Mouse (Mus musculus): Measurements from ENCODE around the gene Cilp. TPM values are rescaled to one million over a fixed set of nuclear protein-coding genes. Genes with fewer than 3 reads are reported as not detected.
"Not testable (repeated sequence)": the region's sequence is repeated elsewhere in the genome, so short reads cannot be mapped to it uniquely, and the experiment has no call there.

Gene Cilp
- polyA plus RNA-seq, 1 experiment from 2014 or later = not detected

DNA sequence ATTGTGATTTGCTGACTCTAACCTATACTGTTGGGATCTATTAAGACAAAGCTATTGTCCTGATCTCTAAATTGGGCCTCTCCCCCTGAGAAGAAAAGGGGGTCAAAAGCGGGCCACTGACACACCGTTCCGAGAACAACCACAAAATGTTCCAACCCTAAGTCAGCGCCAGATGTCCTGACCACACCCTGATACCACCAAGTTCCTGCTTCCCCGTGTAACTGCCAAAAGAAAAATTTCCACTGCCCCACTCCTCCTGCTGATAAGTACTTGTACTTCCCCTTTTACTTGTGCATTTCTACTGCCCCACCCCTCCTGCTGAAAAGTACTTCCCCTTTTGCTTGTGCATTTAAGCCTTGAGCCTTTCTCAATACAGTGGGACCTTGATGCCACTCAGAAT lies 23.3 kb downstream of the Cilp start:
- not testable (repeated sequence) for H3K4me1 ChIP-seq; H3K27ac ChIP-seq; H3K9me3 ChIP-seq; DNase-seq (ENCODE audit: extremely low spot score, low spot score); H3K27me3 ChIP-seq (ENCODE audit: poor library complexity, severe bottlenecking); H3K4me3 ChIP-seq; H3K36me3 ChIP-seq (replicated peaks)
- 94% methylated on average over 5 of the region's 5 CpGs for WGBS

DNA sequence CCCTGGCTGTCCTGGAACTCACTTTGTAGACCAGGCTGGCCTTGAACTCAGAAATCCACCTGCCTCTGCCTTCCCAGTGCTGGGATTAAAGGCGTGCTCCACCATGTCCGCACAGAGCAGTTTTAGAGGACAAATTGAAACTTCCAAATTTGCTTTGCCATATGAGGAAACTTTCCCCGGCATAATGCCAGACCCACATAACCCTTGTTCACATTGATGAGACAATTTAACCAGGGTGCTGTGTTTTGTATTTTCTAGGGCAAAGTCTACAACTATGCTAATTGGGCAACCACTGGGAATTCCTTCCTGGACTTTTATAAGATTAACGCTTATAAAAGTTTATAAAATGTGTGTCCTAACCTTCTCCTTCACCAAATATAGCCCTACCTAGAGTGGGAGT lies 25.0 kb downstream of the Cilp start:
- Histone ChIP-seq H3K4me1 (peaks cover 16% of the 10 kb centered on the region), H3K4me3 (no peak overlapping the region), H3K27ac (no peak overlapping the region), H3K36me3 (replicated peaks) (no peaks in the 10 kb centered on the region), H3K27me3 (ENCODE audit: poor library complexity, severe bottlenecking) (no peaks in the 10 kb centered on the region), H3K9me3 (no peaks in the 10 kb centered on the region)
- no peak for DNase-seq (ENCODE audit: extremely low spot score, low spot score)
- 91% methylated on average over 4 of the region's 4 CpGs for WGBS

DNA sequence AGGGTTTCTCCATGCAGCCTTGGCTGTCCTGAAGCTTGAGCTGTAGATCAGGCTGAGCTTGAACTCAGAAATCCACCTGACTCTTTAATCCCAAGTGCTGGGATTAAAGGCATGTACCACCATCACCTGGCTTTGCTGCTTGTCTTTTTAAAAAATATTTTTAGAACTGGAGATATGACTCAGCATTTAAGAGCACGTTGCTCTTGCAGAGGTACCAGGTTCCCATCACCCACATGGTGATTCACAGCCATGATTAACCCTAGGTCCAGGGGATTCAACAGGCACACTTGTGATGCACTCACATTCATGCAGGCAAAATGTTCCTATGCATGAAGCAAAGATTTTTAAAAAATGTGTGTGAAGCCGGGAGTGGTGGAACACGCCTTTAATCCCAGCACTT lies 27.4 kb downstream of the Cilp start:
- no peak overlapping the region for H3K27ac ChIP-seq
- whole genome bisulfite sequencing = 93% methylated on average over 3 of the region's 3 CpGs
- H3K4me1 ChIP-seq = peaks cover 26% of the 10 kb centered on the region
- H3K9me3 ChIP-seq = no peaks in the 10 kb centered on the region
- H3K4me3 ChIP-seq = no peak overlapping the region
- no peak for DNase-seq (ENCODE audit: extremely low spot score, low spot score)
- H3K27me3 ChIP-seq (ENCODE audit: poor library complexity, severe bottlenecking) = no peaks in the 10 kb centered on the region
- H3K36me3 ChIP-seq (replicated peaks) = peaks cover 10% of the 10 kb centered on the region

DNA sequence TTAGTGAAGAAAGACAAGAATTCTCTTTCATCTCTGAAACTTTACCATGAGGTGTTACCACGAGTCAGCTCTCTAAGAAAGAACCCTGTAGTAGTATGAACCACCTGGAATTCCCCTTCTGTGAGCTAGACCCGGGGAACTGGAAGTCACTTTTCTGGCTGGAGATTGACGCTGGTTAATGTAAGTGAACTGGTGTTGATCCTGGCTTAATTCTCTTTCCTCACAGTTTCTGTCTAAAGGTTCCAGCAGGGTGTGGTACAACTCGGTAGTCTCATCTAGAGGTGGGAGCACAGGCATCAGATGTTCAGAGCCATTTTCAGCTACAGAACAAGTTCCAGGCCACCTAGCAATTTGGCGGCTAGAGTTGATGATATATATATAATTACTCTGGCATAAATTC lies 28.1 kb downstream of the Cilp start:
- peak overlapping the region; percentile 92 for H3K4me3 ChIP-seq
- peaks cover 16% of the 10 kb centered on the region for H3K36me3 ChIP-seq (replicated peaks)
- peaks cover 26% of the 10 kb centered on the region for H3K4me1 ChIP-seq
- WGBS = 51% methylated on average over 5 of the region's 5 CpGs
- no peak for DNase-seq (ENCODE audit: extremely low spot score, low spot score)
- no peaks in the 10 kb centered on the region for H3K27me3 ChIP-seq (ENCODE audit: poor library complexity, severe bottlenecking)
- no peaks in the 10 kb centered on the region for H3K9me3 ChIP-seq
- peak overlapping the region; percentile 92 for H3K27ac ChIP-seq

DNA sequence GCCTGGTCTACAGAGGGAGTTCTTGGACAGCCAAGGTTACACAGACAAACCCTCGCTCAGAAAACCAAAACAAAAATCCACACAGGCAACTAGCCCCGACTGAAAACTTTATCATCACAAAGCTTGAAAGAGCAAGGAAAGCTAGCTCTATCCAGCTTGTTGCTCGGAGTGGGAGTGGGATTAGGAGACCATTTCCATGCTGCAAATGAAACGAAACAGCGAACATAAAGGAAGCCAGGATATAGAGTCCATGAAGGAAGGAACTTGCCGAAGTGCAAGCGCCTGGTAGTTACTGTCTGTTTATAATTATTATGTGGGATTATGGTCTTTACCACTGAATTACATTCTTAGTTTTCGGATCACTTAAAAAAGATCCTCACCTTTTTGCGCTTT lies 28.6 kb downstream of the Cilp start:
- Histone ChIP-seq H3K4me3 (peak overlapping the region; percentile 92), H3K4me1 (peaks cover 26% of the 10 kb centered on the region), H3K9me3 (no peaks in the 10 kb centered on the region), H3K36me3 (replicated peaks) (peaks cover 16% of the 10 kb centered on the region), H3K27ac (peak overlapping the region; percentile 92), H3K27me3 (ENCODE audit: poor library complexity, severe bottlenecking) (no peaks in the 10 kb centered on the region)
- 1% methylated on average over 9 of the region's 9 CpGs for WGBS
- DNase-seq (ENCODE audit: extremely low spot score, low spot score) = no peak

DNA sequence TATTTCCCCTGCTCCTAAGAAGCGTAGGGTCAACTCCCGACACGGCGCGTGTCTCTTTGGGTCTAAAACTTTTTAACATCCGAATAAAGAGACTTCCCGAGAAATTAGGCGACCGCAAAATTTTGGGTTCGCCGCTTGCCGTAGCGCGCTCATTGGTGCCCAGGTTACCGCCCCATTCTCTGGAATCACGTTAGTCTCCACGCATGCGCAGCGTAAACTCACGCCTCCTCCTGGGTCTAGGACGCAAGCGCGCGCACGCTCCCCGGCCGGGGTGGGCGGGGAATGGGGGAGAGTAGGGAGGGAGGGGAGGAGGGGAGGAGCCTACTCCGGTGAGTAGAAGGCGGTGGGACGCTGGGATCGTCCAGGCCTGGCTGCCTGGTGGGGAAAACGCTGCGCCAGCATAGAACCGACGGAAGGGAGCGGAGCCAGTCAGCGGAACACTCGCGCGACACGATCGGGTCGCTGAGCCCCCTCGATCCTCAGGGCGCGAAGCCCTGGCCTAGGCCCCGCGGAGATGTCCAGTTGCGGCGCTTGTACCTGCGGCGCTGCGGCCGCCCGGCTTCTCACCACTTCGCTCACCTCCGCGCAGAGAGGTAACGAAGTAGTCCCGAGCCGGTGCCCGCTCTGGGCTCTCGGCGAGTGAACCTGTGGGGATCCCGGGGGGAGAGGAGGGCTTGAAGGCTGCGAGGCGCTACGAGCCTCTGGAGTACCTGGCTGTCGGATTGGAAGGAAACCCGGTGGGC lies 29.2 kb downstream of the Cilp start, which contains the start of gene Clpx:
Clpx (plus strand) TSS at position 288 of the 743 bp plus-strand sequence.
- under 1% methylated on average over 71 of the region's 71 CpGs for WGBS
- H3K36me3 ChIP-seq (replicated peaks) = peaks cover 16% of the 10 kb centered on the region
- no peaks in the 10 kb centered on the region for H3K27me3 ChIP-seq (ENCODE audit: poor library complexity, severe bottlenecking)
- peaks cover 26% of the 10 kb centered on the region for H3K4me1 ChIP-seq
- no peaks in the 10 kb centered on the region for H3K9me3 ChIP-seq
- H3K4me3 ChIP-seq = peak within 1 kb of the TSS; percentile 92
- peak; percentile 98 for DNase-seq (ENCODE audit: extremely low spot score, low spot score)
- H3K27ac ChIP-seq = peak within 1 kb of the TSS; percentile 92

DNA sequence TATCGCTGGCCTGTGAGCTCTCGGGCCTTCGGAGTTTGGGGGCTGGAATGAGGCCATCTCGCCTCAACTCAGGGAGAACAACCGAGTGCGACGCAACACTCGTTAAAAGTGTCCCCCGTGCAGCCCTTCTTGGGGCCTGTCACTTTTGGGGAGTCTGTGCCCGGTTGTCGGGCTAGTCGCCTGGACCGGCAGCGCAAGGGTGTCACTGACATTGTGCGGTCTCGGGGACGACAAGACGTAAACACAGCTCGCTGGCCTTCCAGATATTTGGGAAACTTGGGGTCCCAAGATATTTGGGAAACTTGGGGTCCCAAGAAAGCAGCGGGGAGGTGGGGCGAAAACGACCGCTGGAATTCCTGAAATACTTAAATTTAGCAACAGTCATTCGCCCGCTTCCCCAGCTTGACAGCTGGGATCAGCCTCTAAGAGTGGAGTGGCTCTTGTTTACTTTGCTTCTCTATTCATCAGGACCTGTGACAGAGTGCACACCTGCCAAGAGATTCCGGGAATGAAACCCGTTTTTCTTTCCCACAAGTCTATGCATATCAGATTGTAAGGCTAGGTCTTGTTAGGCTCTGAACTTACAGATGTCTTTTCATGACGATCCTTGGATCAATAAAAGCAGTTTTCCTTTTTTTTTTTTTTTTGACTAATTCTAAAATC lies 29.9 kb downstream of the Cilp start:
- H3K27ac ChIP-seq = peak overlapping the region; percentile 92
- H3K36me3 ChIP-seq (replicated peaks) = peaks cover 20% of the 10 kb centered on the region
- H3K4me1 ChIP-seq = peaks cover 26% of the 10 kb centered on the region
- no peaks in the 10 kb centered on the region for H3K9me3 ChIP-seq
- DNase-seq (ENCODE audit: extremely low spot score, low spot score) = no peak
- 4% methylated on average over 28 of the region's 28 CpGs for WGBS
- no peaks in the 10 kb centered on the region for H3K27me3 ChIP-seq (ENCODE audit: poor library complexity, severe bottlenecking)
- H3K4me3 ChIP-seq = peak overlapping the region; percentile 92

DNA sequence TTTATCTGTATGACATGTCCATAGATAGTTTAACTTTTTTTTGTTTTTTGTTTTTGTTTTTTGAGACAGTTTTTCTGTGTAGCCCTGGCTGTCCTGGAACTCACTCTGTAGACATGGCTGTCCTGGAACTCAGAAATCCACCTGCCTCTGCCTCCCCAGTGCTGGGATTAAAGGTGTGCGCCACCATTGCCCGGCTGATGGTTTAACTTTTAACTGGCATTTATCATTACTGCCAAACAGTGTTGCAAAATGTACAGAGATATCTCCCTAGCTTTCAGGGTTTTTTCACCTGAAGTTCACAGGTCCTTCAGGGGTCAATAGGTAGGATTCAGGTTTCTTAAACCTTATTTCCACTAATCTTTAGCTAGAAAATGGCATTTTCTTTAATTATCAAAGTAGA lies 32.1 kb downstream of the Cilp start:
- Histone ChIP-seq H3K4me3 (no peak overlapping the region), H3K27me3 (ENCODE audit: poor library complexity, severe bottlenecking) (no peaks in the 10 kb centered on the region), H3K4me1 (peaks cover 26% of the 10 kb centered on the region), H3K9me3 (no peaks in the 10 kb centered on the region), H3K27ac (no peak overlapping the region), H3K36me3 (replicated peaks) (peaks cover 42% of the 10 kb centered on the region)
- no peak for DNase-seq (ENCODE audit: extremely low spot score, low spot score)
- WGBS = 94% methylated on average over 2 of the region's 2 CpGs

DNA sequence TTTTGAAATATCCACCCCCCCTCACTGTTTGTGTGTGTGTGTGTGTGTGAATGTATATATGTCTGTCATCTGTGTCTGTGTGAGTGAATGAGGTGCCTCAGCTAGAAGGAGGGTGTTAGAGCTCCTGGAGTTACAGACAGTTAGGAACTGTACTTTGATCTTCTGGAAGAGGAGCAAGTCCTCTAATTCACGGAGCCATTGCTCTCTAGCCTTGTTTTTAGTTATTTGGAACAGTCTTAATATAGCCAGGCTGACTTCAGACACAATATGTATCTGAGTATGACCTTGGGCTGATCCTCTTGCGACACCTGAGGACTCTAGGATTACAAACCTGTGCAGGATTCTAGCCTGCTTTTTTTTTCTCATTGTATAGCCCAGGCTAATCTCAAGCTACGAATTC lies 33.8 kb downstream of the Cilp start:
- Histone ChIP-seq H3K27me3 (ENCODE audit: poor library complexity, severe bottlenecking) (no peaks in the 10 kb centered on the region), H3K36me3 (replicated peaks) (peaks cover 59% of the 10 kb centered on the region), H3K9me3 (no peaks in the 10 kb centered on the region), H3K4me3 (no peak overlapping the region), H3K4me1 (peaks cover 18% of the 10 kb centered on the region), H3K27ac (no peak overlapping the region)
- DNase-seq (ENCODE audit: extremely low spot score, low spot score) = no peak
- 86% methylated on average over 3 of the region's 3 CpGs for WGBS

DNA sequence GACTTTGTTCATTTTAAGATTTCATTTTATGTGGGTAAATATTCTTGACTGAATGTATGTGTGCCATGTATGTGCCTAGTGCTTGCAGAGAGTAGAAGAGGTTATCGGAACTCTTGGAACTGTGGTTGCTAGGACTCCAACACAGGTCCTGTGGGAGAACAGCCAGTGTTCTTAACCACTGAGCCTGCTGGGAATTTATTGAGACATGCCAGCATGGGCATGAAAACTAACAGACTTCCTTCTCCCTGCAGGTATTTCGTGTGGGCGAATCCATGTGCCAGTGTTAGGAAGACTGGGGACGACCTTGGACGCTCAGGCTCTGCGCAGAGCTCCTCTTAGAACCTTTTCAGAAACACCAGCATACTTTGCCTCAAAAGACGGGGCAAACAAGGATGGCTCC lies 34.7 kb downstream of the Cilp start:
- WGBS = 95% methylated on average over 7 of the region's 7 CpGs
- H3K36me3 ChIP-seq (replicated peaks) = peaks cover 66% of the 10 kb centered on the region
- H3K9me3 ChIP-seq = no peaks in the 10 kb centered on the region
- H3K27ac ChIP-seq = no peak overlapping the region
- H3K27me3 ChIP-seq (ENCODE audit: poor library complexity, severe bottlenecking) = no peaks in the 10 kb centered on the region
- H3K4me1 ChIP-seq = peaks cover 13% of the 10 kb centered on the region
- no peak for DNase-seq (ENCODE audit: extremely low spot score, low spot score)
- H3K4me3 ChIP-seq = no peak overlapping the region

DNA sequence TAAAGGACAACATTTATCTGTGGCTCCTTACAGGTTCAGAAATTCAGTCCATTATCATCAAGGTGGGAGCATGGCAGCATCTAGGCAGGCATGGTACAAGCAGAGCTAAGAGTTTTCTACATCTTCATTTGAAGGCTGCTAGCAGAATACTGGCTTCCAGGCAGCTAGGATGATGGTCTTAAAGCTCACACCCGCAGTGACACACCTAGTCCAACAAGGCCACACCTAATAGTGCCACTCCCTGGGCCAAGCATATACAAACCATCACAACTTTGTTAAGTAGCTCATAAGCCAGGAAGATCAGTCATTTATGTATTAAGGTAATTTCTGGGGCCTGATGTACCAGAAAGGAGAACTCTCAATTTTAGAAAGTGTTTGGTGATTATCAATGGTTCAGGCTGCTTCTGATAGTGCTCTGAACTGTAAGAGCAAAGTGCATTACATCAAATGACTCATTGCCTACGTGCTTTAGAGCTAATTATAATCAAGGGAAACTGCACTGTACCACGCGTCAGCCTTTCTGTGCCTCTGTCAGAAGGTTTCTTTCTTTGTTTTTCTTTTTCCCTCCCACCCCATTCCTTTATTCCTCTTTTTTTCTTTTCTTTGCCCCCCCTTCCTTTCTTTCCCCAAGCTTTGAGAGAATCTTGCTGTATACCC lies 37.5 kb downstream of the Cilp start:
- H3K9me3 ChIP-seq = no peaks in the 10 kb centered on the region
- no peak overlapping the region for H3K27ac ChIP-seq
- no peaks in the 10 kb centered on the region for H3K27me3 ChIP-seq (ENCODE audit: poor library complexity, severe bottlenecking)
- no peaks in the 10 kb centered on the region for H3K4me1 ChIP-seq
- WGBS = 95% methylated on average over 4 of the region's 4 CpGs
- H3K4me3 ChIP-seq = no peak overlapping the region
- no peak for DNase-seq (ENCODE audit: extremely low spot score, low spot score)
- peaks cover 81% of the 10 kb centered on the region for H3K36me3 ChIP-seq (replicated peaks)

DNA sequence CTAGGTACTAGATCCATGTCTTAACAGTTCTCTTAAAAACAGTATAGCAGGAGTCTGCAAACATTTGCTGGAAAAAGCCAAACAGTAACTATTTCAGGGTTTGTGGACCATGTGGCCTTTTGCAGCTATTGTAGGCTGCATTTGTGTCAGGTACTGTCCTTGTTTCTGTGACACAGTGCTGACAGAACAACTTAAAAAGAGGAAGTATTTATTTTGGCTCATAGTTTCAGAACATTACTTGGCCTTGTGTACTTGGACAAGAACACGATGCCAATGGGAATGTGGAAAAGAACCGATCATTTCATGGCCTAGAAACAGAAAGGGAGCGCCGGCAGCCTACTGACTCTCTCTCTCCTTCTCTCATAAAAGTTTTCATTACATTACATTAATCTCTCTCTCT lies 38.6 kb downstream of the Cilp start:
- no peak for DNase-seq (ENCODE audit: extremely low spot score, low spot score)
- Histone ChIP-seq H3K27ac (no peak overlapping the region), H3K4me1 (no peaks in the 10 kb centered on the region), H3K27me3 (ENCODE audit: poor library complexity, severe bottlenecking) (no peaks in the 10 kb centered on the region), H3K9me3 (no peaks in the 10 kb centered on the region), H3K4me3 (no peak overlapping the region), H3K36me3 (replicated peaks) (peaks cover 84% of the 10 kb centered on the region)
- 93% methylated on average over 4 of the region's 4 CpGs for WGBS

DNA sequence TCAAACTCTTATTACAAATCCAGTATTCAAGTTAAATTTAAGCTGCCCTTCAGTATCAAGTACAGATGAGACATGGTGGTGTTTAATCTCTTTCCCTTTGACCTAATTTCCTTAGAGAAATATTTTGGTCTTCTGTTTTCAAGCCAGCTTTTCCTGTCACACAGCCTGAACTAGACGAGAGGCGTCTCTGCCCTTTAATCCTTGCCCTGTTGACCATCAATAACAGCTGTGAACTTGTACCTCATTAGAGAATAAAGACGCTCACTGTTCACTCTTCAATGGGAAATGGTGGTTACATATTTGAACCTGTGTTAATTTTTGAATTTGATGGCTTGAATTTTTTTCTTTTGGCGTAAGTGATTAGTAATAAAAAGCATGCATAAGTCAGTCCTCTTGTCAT lies 39.3 kb downstream of the Cilp start:
- no peaks in the 10 kb centered on the region for H3K9me3 ChIP-seq
- H3K4me1 ChIP-seq = no peaks in the 10 kb centered on the region
- no peak overlapping the region for H3K27ac ChIP-seq
- 81% methylated on average over 4 of the region's 4 CpGs for WGBS
- H3K4me3 ChIP-seq = no peak overlapping the region
- H3K27me3 ChIP-seq (ENCODE audit: poor library complexity, severe bottlenecking) = no peaks in the 10 kb centered on the region
- DNase-seq (ENCODE audit: extremely low spot score, low spot score) = no peak
- H3K36me3 ChIP-seq (replicated peaks) = peaks cover 91% of the 10 kb centered on the region

Measured in forebrain, embryonic 10.5 days (tissue).